Mouse (Mus musculus) CH12.LX (cell line): ENCODE results near the gene Padi3. TPM values are rescaled to one million over a fixed set of nuclear protein-coding genes. Genes with fewer than 3 reads are reported as not detected.

Source experiments
- DNase-seq: peaks from one replicate; pipeline ENCODE4 v3.0.0-alpha.2; 2013; ENCODE audit errors: extremely low read depth
- H3K27ac ChIP-seq: 2 replicates; pipeline ENCODE4 v1.5.1; 2012; ENCODE audit warnings: low read depth, mild to moderate bottlenecking, control low read depth, moderate library complexity; ENCODE audit not compliant: insufficient read depth
- H3K27me3 ChIP-seq: replicated peaks from 2 replicates; pipeline ENCODE3; 2012; ENCODE audit warnings: inconsistent platforms
- H3K36me3 ChIP-seq, 2 experiments: replicated peaks in 1 of 2; 2 replicates each; pipeline versions ENCODE3 to v1.6.1; 2012; ENCODE audit warnings: inconsistent platforms in 1 of 2, low read length in 1 of 2, mild to moderate bottlenecking in 1 of 2, mixed read lengths in 1 of 2, moderate library complexity in 1 of 2; ENCODE audit not compliant: control insufficient read depth in 1 of 2, insufficient read depth in 1 of 2
- H3K4me1 ChIP-seq, 2 experiments: 2 replicates each; pipeline ENCODE4 v1.6.1; 2012; ENCODE audit warnings: inconsistent platforms in 1 of 2, moderate library complexity in 1 of 2; ENCODE audit not compliant: insufficient read depth in 2 of 2, control insufficient read depth in 1 of 2
- H3K4me2 ChIP-seq: 2 replicates; pipeline ENCODE4 v1.6.1; 2012; ENCODE audit warnings: low read depth, mild to moderate bottlenecking, control low read depth; ENCODE audit not compliant: poor library complexity, insufficient read depth, severe bottlenecking
- H3K4me3 ChIP-seq, 3 experiments: fragments of 150-350 bp in 1 of 3; sonication (generic) in 1 of 3; replicated peaks in 1 of 3; 2 replicates each; pipeline versions ENCODE3 to v1.5.1; 2011 to 2012; ENCODE audit warnings: low read depth in 2 of 3, low read length in 2 of 3, mild to moderate bottlenecking in 2 of 3, moderate library complexity in 2 of 3, control low read depth in 1 of 3, improper control_type of control experiment in 1 of 3, inconsistent platforms in 1 of 3, mixed read lengths in 1 of 3; ENCODE audit not compliant: poor library complexity in 1 of 3
- H3K79me2 ChIP-seq: replicated peaks from 2 replicates; pipeline ENCODE4 v1.6.1; 2012; ENCODE audit warnings: mild to moderate bottlenecking, moderate library complexity; ENCODE audit not compliant: control insufficient read depth, poor library complexity, insufficient read depth, severe bottlenecking; ENCODE audit errors: extremely low read depth
- H3K9ac ChIP-seq: 2 replicates; pipeline ENCODE4 v1.6.1; 2012; ENCODE audit warnings: low read depth, mild to moderate bottlenecking, control low read depth, moderate library complexity; ENCODE audit not compliant: insufficient read depth
- H3K9me3 ChIP-seq: replicated peaks from 2 replicates; pipeline ENCODE3; 2012; ENCODE audit warnings: low read length, inconsistent platforms, mixed read lengths
- BHLHE40 ChIP-seq: IDR thresholded peaks from 2 replicates; pipeline ENCODE4 v1.6.1; 2011; ENCODE audit warnings: mild to moderate bottlenecking, low read depth, low read length, improper control_type of control experiment
- CHD1 ChIP-seq: IDR thresholded peaks from 2 replicates; pipeline ENCODE4 v1.6.1; 2012; ENCODE audit warnings: low read depth, low read length, improper control_type of control experiment, inconsistent platforms
- CTCF ChIP-seq, 2 experiments: IDR thresholded peaks in 1 of 2; conservative IDR thresholded peaks in 1 of 2; 2 replicates each; pipeline ENCODE4 v1.5.1; 2011 to 2012; ENCODE audit warnings: low read depth in 2 of 2, low read length in 2 of 2, improper control_type of control experiment in 1 of 2, inconsistent platforms in 1 of 2, mild to moderate bottlenecking in 1 of 2, moderate library complexity in 1 of 2
- EP300 ChIP-seq: IDR thresholded peaks from 2 replicates; pipeline ENCODE4 v1.6.1; 2011; ENCODE audit warnings: low read length, improper control_type of control experiment
- ETS1 ChIP-seq: conservative IDR thresholded peaks from 2 replicates; pipeline ENCODE4 v1.6.1; 2012; ENCODE audit warnings: low read depth, mild to moderate bottlenecking, inconsistent platforms, low read length, improper control_type of control experiment, moderate library complexity
- JUN ChIP-seq: IDR thresholded peaks from 2 replicates; pipeline ENCODE4 v1.6.1; 2011; ENCODE audit warnings: low read depth, mild to moderate bottlenecking, low read length, improper control_type of control experiment, moderate library complexity; ENCODE audit not compliant: insufficient read depth
- MAZ ChIP-seq: IDR thresholded peaks from 2 replicates; pipeline ENCODE4 v1.6.1; 2012; ENCODE audit warnings: low read depth, mild to moderate bottlenecking, inconsistent platforms, low read length, improper control_type of control experiment, moderate library complexity
- MEF2A ChIP-seq: IDR thresholded peaks from 2 replicates; pipeline ENCODE4 v1.6.1; 2014; ENCODE audit warnings: low read depth, mild to moderate bottlenecking, inconsistent platforms, low read length, improper control_type of control experiment, borderline replicate concordance
- MYC ChIP-seq: IDR thresholded peaks from 2 replicates; pipeline ENCODE4 v1.6.1; 2011; ENCODE audit warnings: low read depth, mild to moderate bottlenecking, improper control_type of control experiment, low read length
- NELFE ChIP-seq: IDR thresholded peaks from 2 replicates; pipeline ENCODE4 v1.6.1; 2011; ENCODE audit warnings: low read depth, low read length, improper control_type of control experiment
- NRF1 ChIP-seq: IDR thresholded peaks from 2 replicates; pipeline ENCODE4 v1.6.1; 2014; ENCODE audit warnings: low read depth, mild to moderate bottlenecking, inconsistent platforms, low read length, improper control_type of control experiment, moderate library complexity
- POLR2AphosphoS2 ChIP-seq: IDR thresholded peaks from 2 replicates; pipeline ENCODE4 v1.6.1; 2011; ENCODE audit warnings: low read depth, low read length, improper control_type of control experiment
- RAD21 ChIP-seq: IDR thresholded peaks from 2 replicates; pipeline ENCODE4 v1.6.1; 2011; ENCODE audit warnings: low read depth, mild to moderate bottlenecking, low read length, improper control_type of control experiment, moderate library complexity
- RCOR1 ChIP-seq: conservative IDR thresholded peaks from 2 replicates; pipeline ENCODE4 v1.6.1; 2012; ENCODE audit warnings: low read depth, mild to moderate bottlenecking, inconsistent platforms, low read length, improper control_type of control experiment
- SIN3A ChIP-seq: IDR thresholded peaks from 2 replicates; pipeline ENCODE4 v1.6.1; 2012; ENCODE audit warnings: low read length, improper control_type of control experiment, inconsistent platforms
- SMC3 ChIP-seq: IDR thresholded peaks from 2 replicates; pipeline ENCODE4 v1.6.1; 2011; ENCODE audit warnings: low read depth, low read length, improper control_type of control experiment
- TBP ChIP-seq: conservative IDR thresholded peaks from 2 replicates; pipeline ENCODE4 v1.6.1; 2011; ENCODE audit warnings: low read depth, low read length, improper control_type of control experiment
- TCF12 ChIP-seq: IDR thresholded peaks from 2 replicates; pipeline ENCODE4 v1.6.1; 2014; ENCODE audit warnings: low read depth, mild to moderate bottlenecking, inconsistent platforms, low read length, improper control_type of control experiment
- ZKSCAN1 ChIP-seq: IDR thresholded peaks from 2 replicates; pipeline ENCODE4 v1.6.1; 2012; ENCODE audit warnings: low read depth, inconsistent platforms, low read length, improper control_type of control experiment, borderline replicate concordance
- ZNF384 ChIP-seq: IDR thresholded peaks from 2 replicates; pipeline ENCODE4 v1.6.1; 2012; ENCODE audit warnings: low read depth, low read length, improper control_type of control experiment, inconsistent platforms
- dilution Hi-C: fragments of 300-500 bp; cut with MboI; formaldehyde crosslinking; loops from 2 replicates; pipeline ENCODE4 v1.14.3; 2020; ENCODE audit warnings: low sequenced_read_pairs; ENCODE audit not compliant: extremely low pct_unique_long_range_greater_than_20kb, extremely low pct_ligation_motif_present
- in situ Hi-C: fragments of 300-500 bp; cut with MboI; formaldehyde crosslinking; loops from 3 replicates; pipeline ENCODE4 v1.14.3; 2019; ENCODE audit warnings: low sequenced_read_pairs, low pct_ligation_motif_present, low pct_unique_long_range_greater_than_20kb, mixed read lengths
- polyA plus RNA-seq: library from polyadenylated mRNA; unstranded; fragments of >175 nt; gene quantifications from 2 replicates; pipeline ENCODE4 v1.2.1, GENCODE M21; 2012; ENCODE audit warnings: low read depth; ENCODE audit not compliant: insufficient read length
- total RNA-seq, 2 experiments: library from RNA; depleted of rRNA; stranded (reverse); fragments of 300-350 nt in 1 of 2; fragments of >200 nt in 1 of 2; gene quantifications; 2 replicates each; pipeline ENCODE4 v1.2.3; 2012 to 2014

The Padi3 gene
- total and polyA plus RNA-seq, 3 experiments, result 0.10 to 0.17 (median 0.11) TPM

GRCm38 (mm10) chr4:140831808-140832207 is 21.4 kb upstream of the Padi3 start:
- TF ChIP-seq NRF1 (no peak), CHD1 (no peak), RAD21 (no peak), EP300 (no peak), RCOR1 (no peak), ETS1 (no peak)
- TF ChIP-seq, all 38 proteins: peak for 0
- in situ Hi-C loops, result no loop called here
- peaks cover 96% of the 10 kb centered on the region for H3K27me3 ChIP-seq

GRCm38 (mm10) chr4:140827237-140827636 is 16.8 kb upstream of the Padi3 start:
- no peak for DNase-seq
- dilution Hi-C loops, result no loop called here
- Histone ChIP-seq H3K4me2 (no peak overlapping the region), H3K9me3 (no peaks in the 10 kb centered on the region), H3K4me1 (peaks cover 4 to 8% of the 10 kb centered on the region in 2 experiments), H3K4me3 (no peak overlapping the region), H3K27me3 (peaks cover 96% of the 10 kb centered on the region), H3K27ac (no peak overlapping the region), H3K79me2 (no peaks in the 10 kb centered on the region), H3K36me3 (no peaks in the 10 kb centered on the region), H3K9ac (no peak overlapping the region)
- in situ Hi-C loops, result loop anchor here (10.0 kb wide), 1 partner anchor 78 kb away; the partner anchor contains the start of gene Padi2
- TF ChIP-seq RCOR1 (no peak), MYC (no peak), ZKSCAN1 (no peak), BHLHE40 (no peak), TCF12 (no peak), MAZ (no peak), RAD21 (peak; percentile 45), MEF2A (no peak), SIN3A (no peak), CTCF (conservative IDR thresholded peaks at IDR 0.05 in 1 of 2, IDR thresholded peaks at IDR 0.05 in 1 of 2; ENCODE audit: low read depth in 2 of 2, low read length in 2 of 2) (peak in 1 of 2 experiments; percentile 40; a peak in 2 of 4 replicates), CHD1 (no peak), SMC3 (peak; percentile 33), NELFE (no peak), EP300 (no peak), POLR2AphosphoS2 (no peak), JUN (no peak), TBP (no peak), ZNF384 (no peak)

More at GRCm38 (mm10) chr4:140831808-140832207, 21.4 kb upstream of the Padi3 start:
- dilution Hi-C loops, result no loop called here
- DNase-seq, result no peak
- Histone ChIP-seq H3K9ac (no peak overlapping the region), H3K9me3 (no peaks in the 10 kb centered on the region), H3K4me1 (no peaks in the 10 kb centered on the region), H3K36me3 (no peaks in the 10 kb centered on the region), H3K4me3 (no peak overlapping the region), H3K79me2 (no peaks in the 10 kb centered on the region), H3K4me2 (no peak overlapping the region), H3K27ac (no peak overlapping the region)
